Mouse (Mus musculus): ENCODE results near the gene Faim2. TPM values are rescaled to one million over a fixed set of nuclear protein-coding genes. Genes with fewer than 3 reads are reported as not detected.

Gene Faim2
- polyA plus RNA-seq, 1 experiment from 2014 or later: 1.1 TPM

DNA sequence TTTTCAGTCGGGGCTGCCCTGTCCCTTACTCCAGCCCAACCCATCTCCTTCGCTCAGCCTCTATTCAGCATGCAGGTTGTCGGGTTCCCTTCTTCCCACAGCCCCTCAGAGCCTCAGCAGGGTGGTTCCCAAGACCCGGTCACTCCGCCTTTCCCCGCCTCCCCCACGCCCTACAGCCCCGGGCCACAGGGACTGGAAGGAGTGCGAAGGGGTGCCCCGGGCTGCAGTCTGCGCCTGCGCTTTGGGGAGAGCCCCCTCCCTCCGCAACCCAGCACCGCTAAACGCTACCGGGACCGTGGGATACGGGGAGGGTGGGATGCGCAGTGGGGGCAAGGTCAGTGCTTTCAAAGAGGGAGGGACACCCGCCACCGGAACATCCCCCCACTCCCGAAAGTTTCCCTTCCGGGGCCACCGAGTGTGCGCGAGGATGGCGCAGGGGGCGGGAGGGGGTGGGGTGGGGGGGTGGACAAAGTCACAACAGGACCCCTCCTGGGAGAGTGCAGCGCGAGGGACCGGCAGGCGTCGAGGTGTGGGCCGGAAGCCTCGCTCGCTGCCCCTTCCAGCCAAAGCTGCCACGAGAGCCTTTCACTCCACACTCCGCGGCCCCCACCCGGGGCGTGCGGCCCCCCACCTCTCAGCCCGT, 70.9 kb downstream of the Faim2 start:
- Histone ChIP-seq H3K4me3 (replicated peaks) (peak overlapping the region; percentile 90), H3K9ac (peak overlapping the region; percentile 69)
- WGBS: under 1% methylated on average over 41 of the region's 43 CpGs

DNA sequence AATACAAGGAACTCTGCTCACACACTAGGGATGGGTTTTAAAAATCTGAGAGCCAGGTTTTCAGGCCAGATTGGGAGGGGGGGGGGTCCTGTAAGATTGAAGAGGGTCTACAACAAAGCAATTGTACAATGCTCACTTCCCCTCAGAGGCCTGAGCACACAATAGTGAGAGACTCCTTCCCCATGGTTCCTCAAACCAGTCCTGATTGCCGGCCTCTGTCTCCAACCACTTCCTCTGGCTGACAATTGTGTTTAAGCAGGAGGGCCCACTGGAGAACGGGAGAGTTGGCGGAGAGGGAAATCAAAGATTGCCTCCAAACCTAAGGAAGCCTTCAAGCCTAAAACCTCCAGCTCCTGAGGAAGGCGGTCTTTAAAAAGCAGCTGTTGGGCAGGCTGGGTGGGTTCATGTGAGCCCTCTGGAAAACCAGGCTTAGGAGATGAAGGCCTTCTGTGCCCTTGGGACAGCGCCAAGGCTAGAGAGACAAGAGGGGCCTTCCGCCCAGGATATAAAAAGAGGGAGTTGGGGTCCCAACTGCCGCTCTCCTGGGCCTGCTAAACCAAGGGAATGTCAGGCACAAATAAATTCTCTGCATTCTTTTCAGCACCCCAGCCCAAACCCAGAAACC, 71.5 kb downstream of the Faim2 start:
- peaks cover 51% of the 10 kb centered on the region for H3K4me1 ChIP-seq
- peak overlapping the region; percentile 95 for H3K27ac ChIP-seq
- H3K4me2 ChIP-seq: peak overlapping the region; percentile 89
- 17% methylated on average over 7 of the region's 7 CpGs for WGBS
- no peak for ATAC-seq (replicated peaks; ENCODE audit: low FRiP score)
- H3K36me3 ChIP-seq: peaks cover 11% of the 10 kb centered on the region; the same call in 1 of the 2 replicates
- no peaks in the 10 kb centered on the region for H3K27me3 ChIP-seq
- H3K9ac ChIP-seq: peak overlapping the region; percentile 69
- H3K9me3 ChIP-seq (replicated peaks): no peaks in the 10 kb centered on the region
- peak overlapping the region; percentile 90 for H3K4me3 ChIP-seq (replicated peaks)

More for the DNA sequence above, 70.9 kb downstream of the Faim2 start:
- Histone ChIP-seq H3K9me3 (replicated peaks) (no peaks in the 10 kb centered on the region), H3K4me2 (peak overlapping the region; percentile 89), H3K36me3 (peaks cover 10% of the 10 kb centered on the region; the same call in 1 of the 2 replicates), H3K27ac (peak overlapping the region; percentile 95), H3K4me1 (peaks cover 47% of the 10 kb centered on the region), H3K27me3 (no peaks in the 10 kb centered on the region)
- peak; percentile 78 for ATAC-seq (replicated peaks; ENCODE audit: low FRiP score)

DNA sequence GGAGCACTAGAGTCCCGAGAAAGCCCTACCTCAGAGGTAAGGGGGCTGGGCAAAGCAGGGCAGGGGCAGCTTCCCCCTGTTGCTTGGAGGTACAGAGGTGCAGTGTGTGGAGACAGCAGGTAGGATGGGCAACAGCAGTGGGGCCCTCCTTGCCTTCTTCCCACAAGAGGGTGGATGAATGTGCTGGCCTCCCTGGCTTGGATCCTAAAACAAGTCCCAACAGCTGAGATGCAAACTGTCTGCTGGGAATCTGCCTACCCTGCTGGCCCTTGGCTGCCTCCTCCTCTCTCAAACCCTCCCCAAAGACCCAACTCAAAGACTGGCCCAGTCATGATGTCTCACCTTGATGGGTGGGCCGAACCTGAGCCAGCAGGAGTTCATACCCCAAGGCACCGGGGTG, 72.5 kb downstream of the Faim2 start:
- Histone ChIP-seq H3K9ac (peak overlapping the region; percentile 15; the same call in 1 of the 2 replicates), H3K36me3 (peaks cover 14% of the 10 kb centered on the region; the same call in 1 of the 2 replicates), H3K27me3 (no peaks in the 10 kb centered on the region), H3K27ac (0 out of 2 replicates have a peak overlapping the region, but pooled peaks have one; percentile 95), H3K9me3 (replicated peaks) (no peaks in the 10 kb centered on the region), H3K4me3 (replicated peaks) (no peak overlapping the region), H3K4me1 (peaks cover 58% of the 10 kb centered on the region), H3K4me2 (peak overlapping the region; percentile 89)
- ATAC-seq (replicated peaks; ENCODE audit: low FRiP score): no peak
- WGBS: 78% methylated on average over 3 of the region's 3 CpGs

DNA sequence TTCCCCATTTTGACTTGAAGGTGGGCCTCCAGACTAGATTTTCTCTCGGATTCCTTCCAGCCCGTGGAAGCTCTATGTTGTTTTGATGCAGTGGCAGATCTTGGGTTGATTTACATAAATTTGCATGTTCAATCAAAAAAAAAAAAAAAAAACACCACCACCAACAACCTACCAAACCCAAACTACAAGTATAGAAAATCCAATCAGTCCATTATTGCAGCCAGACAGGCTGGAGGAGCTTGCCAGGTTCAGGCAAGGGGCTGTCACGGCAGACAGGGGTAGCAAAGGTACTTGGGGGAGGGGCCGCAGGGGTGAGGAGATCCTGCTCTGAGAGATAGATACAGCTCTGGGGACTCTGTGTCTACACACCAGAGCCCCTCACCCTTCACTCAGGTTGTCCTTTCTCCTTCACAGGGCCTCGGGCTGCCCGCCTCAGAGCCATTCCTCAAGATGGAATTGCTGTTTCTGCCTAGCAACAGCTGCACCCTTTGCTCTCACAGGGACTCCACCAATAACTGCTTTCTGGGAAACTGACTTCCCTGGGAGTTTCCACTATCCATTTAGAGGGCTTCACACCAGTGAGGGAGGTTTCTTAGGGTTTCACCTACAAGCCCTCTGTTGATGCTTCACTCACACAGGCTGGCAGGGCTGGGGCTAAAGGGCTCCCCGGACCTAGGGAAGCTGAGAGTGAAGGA, 73.2 kb downstream of the Faim2 start:
- peaks cover 14% of the 10 kb centered on the region; the same call in 1 of the 2 replicates for H3K36me3 ChIP-seq
- ATAC-seq (replicated peaks; ENCODE audit: low FRiP score): no peak
- peaks cover 65% of the 10 kb centered on the region for H3K4me1 ChIP-seq
- H3K27me3 ChIP-seq: no peaks in the 10 kb centered on the region
- WGBS: 82% methylated on average over 7 of the region's 7 CpGs
- H3K9me3 ChIP-seq (replicated peaks): no peaks in the 10 kb centered on the region
- peak overlapping the region; percentile 15; the same call in 1 of the 2 replicates for H3K9ac ChIP-seq
- no peak overlapping the region for H3K27ac ChIP-seq
- H3K4me3 ChIP-seq (replicated peaks): no peak overlapping the region
- H3K4me2 ChIP-seq: no peak overlapping the region

DNA sequence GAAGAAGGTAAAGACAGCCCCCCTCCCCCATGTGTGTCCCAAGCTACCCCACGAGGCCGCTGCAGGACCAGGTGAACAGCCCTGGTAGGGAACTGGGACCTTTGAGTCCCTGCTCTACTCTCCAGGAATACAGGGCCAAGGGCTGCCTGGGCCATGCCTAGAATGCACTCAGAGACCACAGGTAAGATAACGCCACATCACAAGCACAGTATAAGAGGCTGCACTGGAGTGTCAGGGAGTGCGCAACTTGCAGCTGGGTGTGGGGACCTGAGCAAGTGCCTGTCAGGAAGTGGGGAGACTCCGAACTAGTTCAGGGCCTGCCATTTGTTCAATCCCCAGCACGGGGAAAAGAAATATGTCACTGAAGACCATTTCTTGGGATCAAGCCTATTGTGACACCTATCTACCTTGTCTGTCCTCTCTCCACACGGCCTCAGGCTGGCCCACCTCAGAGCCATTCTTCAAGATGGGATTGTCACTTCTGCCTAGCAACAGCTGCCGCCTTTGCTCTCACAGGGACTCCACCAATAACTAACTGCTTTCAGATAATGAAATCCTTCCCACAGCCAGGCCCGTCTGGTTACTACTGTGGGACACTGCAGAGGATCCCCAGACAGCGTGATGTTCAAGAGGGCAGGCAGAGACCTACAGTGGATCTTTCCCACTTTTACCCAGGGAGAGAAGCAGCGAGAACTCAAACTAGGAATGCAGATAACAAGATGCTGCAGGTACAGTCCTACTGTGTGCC, 74.6 kb downstream of the Faim2 start:
- no peak overlapping the region for H3K27ac ChIP-seq
- peaks cover 14% of the 10 kb centered on the region; the same call in 1 of the 2 replicates for H3K36me3 ChIP-seq
- peaks cover 73% of the 10 kb centered on the region for H3K4me1 ChIP-seq
- no peaks in the 10 kb centered on the region for H3K9me3 ChIP-seq (replicated peaks)
- H3K4me3 ChIP-seq (replicated peaks): no peak overlapping the region
- H3K9ac ChIP-seq: no peak overlapping the region
- H3K27me3 ChIP-seq: no peaks in the 10 kb centered on the region
- ATAC-seq (replicated peaks; ENCODE audit: low FRiP score): no peak
- no peak overlapping the region for H3K4me2 ChIP-seq
- 80% methylated on average over 11 of the region's 11 CpGs for WGBS

DNA sequence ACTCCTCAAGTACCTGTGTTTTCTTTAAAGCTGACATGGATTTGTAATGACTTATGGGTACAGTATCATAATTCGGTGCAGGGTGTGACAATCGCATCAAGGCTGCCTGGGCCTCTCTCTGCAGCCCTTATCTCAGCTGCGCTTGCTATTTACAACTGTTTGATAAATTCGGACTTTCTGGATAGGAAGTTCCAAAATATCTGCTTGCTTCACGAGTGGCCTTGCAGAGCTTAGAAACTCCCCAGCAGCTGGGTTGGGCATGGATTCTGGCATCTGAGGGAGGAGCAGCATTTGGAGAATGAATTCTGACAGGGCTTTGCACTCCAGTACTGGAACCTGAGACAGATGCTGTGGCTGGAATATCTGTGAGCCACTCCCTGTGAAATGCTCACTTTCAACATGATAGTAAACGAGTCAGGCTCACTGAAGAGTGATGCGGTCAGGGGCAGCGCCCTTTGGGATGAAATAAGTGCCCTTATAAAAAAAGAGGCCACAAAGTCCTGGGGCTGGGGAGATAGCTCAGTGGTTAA, 78.1 kb downstream of the Faim2 start:
- Histone ChIP-seq H3K9me3 (replicated peaks) (no peaks in the 10 kb centered on the region), H3K27me3 (no peaks in the 10 kb centered on the region), H3K4me3 (replicated peaks) (no peak overlapping the region), H3K27ac (peak overlapping the region; percentile 71), H3K9ac (0 out of 2 replicates have a peak overlapping the region, but pooled peaks have one; percentile 22), H3K4me2 (no peak overlapping the region), H3K4me1 (peaks cover 53% of the 10 kb centered on the region), H3K36me3 (peaks cover 36% of the 10 kb centered on the region; the same call in 1 of the 2 replicates)
- ATAC-seq (replicated peaks; ENCODE audit: low FRiP score): no peak
- WGBS: 62% methylated on average over 8 of the region's 8 CpGs

DNA sequence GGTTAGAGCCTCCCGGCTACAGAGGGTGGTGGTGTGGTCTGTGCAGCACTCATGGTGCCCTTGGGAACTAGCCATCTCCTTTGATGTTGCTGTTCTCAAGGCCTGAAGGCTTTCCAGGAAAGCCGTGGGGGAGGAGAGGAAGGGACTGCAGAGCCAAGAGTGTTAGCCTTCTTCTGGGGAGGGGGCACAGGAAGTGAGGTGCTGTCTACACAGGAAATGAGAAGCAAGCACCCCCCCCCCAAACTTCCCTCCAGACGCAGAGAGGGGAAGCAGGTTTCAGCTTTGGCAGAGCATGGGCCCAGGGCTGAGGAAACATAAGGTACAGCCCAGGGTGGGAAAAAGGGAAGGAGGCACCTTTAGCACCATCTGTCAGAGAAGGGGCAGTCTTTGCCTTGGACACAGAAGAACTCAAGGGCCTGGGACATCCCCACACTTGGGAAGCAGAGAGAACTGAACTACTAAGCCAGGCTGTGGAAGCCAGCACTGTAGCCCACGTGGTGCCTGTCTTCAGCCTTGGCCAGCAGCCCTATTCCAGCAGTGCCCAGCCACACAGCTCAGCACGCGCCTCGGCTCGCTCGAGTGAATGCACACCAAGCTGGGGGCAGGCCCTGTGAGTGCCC, 78.7 kb downstream of the Faim2 start:
- Histone ChIP-seq H3K9ac (0 out of 2 replicates have a peak overlapping the region, but pooled peaks have one; percentile 22), H3K36me3 (peaks cover 36% of the 10 kb centered on the region; the same call in 1 of the 2 replicates), H3K27ac (peak overlapping the region; percentile 71), H3K9me3 (replicated peaks) (no peaks in the 10 kb centered on the region), H3K4me2 (no peak overlapping the region), H3K4me1 (peaks cover 50% of the 10 kb centered on the region), H3K4me3 (replicated peaks) (no peak overlapping the region), H3K27me3 (no peaks in the 10 kb centered on the region)
- WGBS: 44% methylated on average over 9 of the region's 9 CpGs
- peak; percentile 68 for ATAC-seq (replicated peaks; ENCODE audit: low FRiP score)

Other genes with a start within 250 kb of the Faim2 start
- gene Prpf40b, start 233.1 kb downstream of the Faim2 start, polyA plus RNA-seq (2015; fragmentation: Nextera tagmentation; extraction: Ambion mirVana): 56.4 and 66.5 TPM in 2 replicates
- gene Fam186b, start 232.3 kb downstream of the Faim2 start, polyA plus RNA-seq (2015; fragmentation: Nextera tagmentation; extraction: Ambion mirVana): 0.21 and 0.43 TPM in 2 replicates
- 31.7 and 32.4 TPM in 2 replicates for gene Fmnl3, start 157.7 kb downstream of the Faim2 start, polyA plus RNA-seq (2015; fragmentation: Nextera tagmentation; extraction: Ambion mirVana)
- gene Tmbim6, start 135.3 kb downstream of the Faim2 start, polyA plus RNA-seq (2015; fragmentation: Nextera tagmentation; extraction: Ambion mirVana): 502 and 516 TPM in 2 replicates
- gene Nckap5l, start 70.4 kb downstream of the Faim2 start, polyA plus RNA-seq (2015; fragmentation: Nextera tagmentation; extraction: Ambion mirVana): 9.5 and 11.1 TPM in 2 replicates
- 15.6 and 17.3 TPM in 2 replicates for gene Bcdin3d, start 53.4 kb downstream of the Faim2 start, polyA plus RNA-seq (2015; fragmentation: Nextera tagmentation; extraction: Ambion mirVana)
- gene Aqp2, start 50.9 kb upstream of the Faim2 start, polyA plus RNA-seq (2015; fragmentation: Nextera tagmentation; extraction: Ambion mirVana): 42.5 and 66.2 TPM in 2 replicates
- 1.5 and 2.6 TPM in 2 replicates for gene Aqp5, start 62.6 kb upstream of the Faim2 start, polyA plus RNA-seq (2015; fragmentation: Nextera tagmentation; extraction: Ambion mirVana)
- 0.08 TPM in 1 of 2 replicates, not detected in the other for gene Aqp6, start 73.2 kb upstream of the Faim2 start, polyA plus RNA-seq (2015; fragmentation: Nextera tagmentation; extraction: Ambion mirVana)
- 141 and 147 TPM in 2 replicates for gene Racgap1, start 123.5 kb upstream of the Faim2 start, polyA plus RNA-seq (2015; fragmentation: Nextera tagmentation; extraction: Ambion mirVana)
- 1.4 and 1.8 TPM in 2 replicates for gene Asic1, start 142.2 kb upstream of the Faim2 start, polyA plus RNA-seq (2015; fragmentation: Nextera tagmentation; extraction: Ambion mirVana)
- 55.3 and 57.4 TPM in 2 replicates for gene Smarcd1, start 174.0 kb upstream of the Faim2 start, polyA plus RNA-seq (2015; fragmentation: Nextera tagmentation; extraction: Ambion mirVana)
- not detected in 2 replicates for gene Gm17349, start 177.3 kb upstream of the Faim2 start, polyA plus RNA-seq (2015; fragmentation: Nextera tagmentation; extraction: Ambion mirVana)
- 23.0 and 28.5 TPM in 2 replicates for gene Gpd1, start 189.3 kb upstream of the Faim2 start, polyA plus RNA-seq (2015; fragmentation: Nextera tagmentation; extraction: Ambion mirVana)
- 184 and 185 TPM in 2 replicates for gene Cox14, start 197.5 kb upstream of the Faim2 start, polyA plus RNA-seq (2015; fragmentation: Nextera tagmentation; extraction: Ambion mirVana)
- 79.9 and 81.6 TPM in 2 replicates for gene Cers5, start 244.7 kb upstream of the Faim2 start, polyA plus RNA-seq (2015; fragmentation: Nextera tagmentation; extraction: Ambion mirVana)

All from kidney, embryonic 15.5 days (tissue).